Mouse (Mus musculus): ENCODE results near the gene Smc4. TPM values are rescaled to one million over a fixed set of nuclear protein-coding genes. Genes with fewer than 3 reads are reported as not detected.
A peak's percentile ranks its signal among the peaks of the same experiment; 100 is the strongest.

Smc4 gene
- polyA plus RNA-seq, 1 experiment from 2014 or later: 46.2 TPM

GRCm38 (mm10) chr3:69054760-69055432 is 50.4 kb downstream of the Smc4 start:
- no peaks in the 10 kb centered on the region for H3K27me3 ChIP-seq
- H3K9me3 ChIP-seq: no peaks in the 10 kb centered on the region
- no peak overlapping the region for H3K9ac ChIP-seq
- 89% methylated on average over 7 of the region's 7 CpGs for WGBS
- no peaks in the 10 kb centered on the region for H3K36me3 ChIP-seq
- H3K4me2 ChIP-seq: no peak overlapping the region
- ATAC-seq (ENCODE audit: low read depth): no peak
- H3K4me3 ChIP-seq: no peak overlapping the region
- H3K27ac ChIP-seq (replicated peaks): no peak overlapping the region
- H3K4me1 ChIP-seq (replicated peaks): no peaks in the 10 kb centered on the region

GRCm38 (mm10) chr3:69055871-69056270 is 51.3 kb downstream of the Smc4 start:
- Histone ChIP-seq H3K27ac (replicated peaks) (no peak overlapping the region), H3K4me1 (replicated peaks) (no peaks in the 10 kb centered on the region), H3K36me3 (no peaks in the 10 kb centered on the region), H3K4me2 (no peak overlapping the region), H3K9ac (no peak overlapping the region), H3K9me3 (no peaks in the 10 kb centered on the region), H3K4me3 (no peak overlapping the region), H3K27me3 (no peaks in the 10 kb centered on the region)
- no peak for ATAC-seq (ENCODE audit: low read depth)
- WGBS: 91% methylated on average over 3 of the region's 3 CpGs

GRCm38 (mm10) chr3:69060672-69061071 is 56.1 kb downstream of the Smc4 start:
- ATAC-seq (ENCODE audit: low read depth): no peak
- H3K9me3 ChIP-seq: no peaks in the 10 kb centered on the region
- no peak overlapping the region for H3K27ac ChIP-seq (replicated peaks)
- H3K9ac ChIP-seq: no peak overlapping the region
- H3K36me3 ChIP-seq: no peaks in the 10 kb centered on the region
- H3K4me2 ChIP-seq: no peak overlapping the region
- WGBS: 95% methylated on average over 4 of the region's 4 CpGs
- H3K4me1 ChIP-seq (replicated peaks): no peaks in the 10 kb centered on the region
- no peak overlapping the region for H3K4me3 ChIP-seq
- H3K27me3 ChIP-seq: no peaks in the 10 kb centered on the region

- H3K4me2 ChIP-seq: no peak overlapping the region
- H3K9ac ChIP-seq: no peak overlapping the region
- ATAC-seq (ENCODE audit: low read depth): no peak
- no peak overlapping the region for H3K27ac ChIP-seq (replicated peaks)
- no peaks in the 10 kb centered on the region for H3K36me3 ChIP-seq
- 95% methylated on average over 1 of the region's 1 CpGs for WGBS
- no peaks in the 10 kb centered on the region for H3K27me3 ChIP-seq
- H3K4me3 ChIP-seq: no peak overlapping the region
- no peaks in the 10 kb centered on the region for H3K4me1 ChIP-seq (replicated peaks)
- H3K9me3 ChIP-seq: no peaks in the 10 kb centered on the region
Observed at GRCm38 (mm10) chr3:69062764-69063163, 58.2 kb downstream of the Smc4 start.

GRCm38 (mm10) chr3:69064005-69064404 is 59.5 kb downstream of the Smc4 start:
- H3K36me3 ChIP-seq: no peaks in the 10 kb centered on the region
- WGBS: 50% methylated on average over 1 of the region's 1 CpGs
- H3K4me2 ChIP-seq: no peak overlapping the region
- H3K4me3 ChIP-seq: no peak overlapping the region
- H3K9me3 ChIP-seq: no peaks in the 10 kb centered on the region
- no peaks in the 10 kb centered on the region for H3K27me3 ChIP-seq
- H3K9ac ChIP-seq: no peak overlapping the region
- no peak for ATAC-seq (ENCODE audit: low read depth)
- H3K4me1 ChIP-seq (replicated peaks): no peaks in the 10 kb centered on the region
- H3K27ac ChIP-seq (replicated peaks): no peak overlapping the region

MicroRNA genes within 50 kb of the gene (microRNA counts, 519-probe panel; counts per million panel counts)
- microRNA mmu-miR-15b: 5,339 counts per million, percentile 91 among the panel's probes with 10 or more counts

Small RNA genes lying within 50 kb of the gene (microRNA-seq; reads per million reads assigned to microRNA genes)
- gene Mir15b (554 reads per million, percentile 76 among the genes with 10 or more reads in this experiment), gene Mir16-2 (267 reads per million, percentile 68 among the genes with 10 or more reads in this experiment)

Other genes with a start within 250 kb of the Smc4 start
- gene 1110032F04Rik, start 135.2 kb upstream of the Smc4 start, polyA plus RNA-seq (2015; fragmentation: Nextera tagmentation; extraction: Ambion mirVana): 2.8 and 3.5 TPM in 2 replicates
- 10.0 and 10.1 TPM in 2 replicates for gene Ift80, start 168 bp upstream of the Smc4 start, polyA plus RNA-seq (2015; fragmentation: Nextera tagmentation; extraction: Ambion mirVana)
- 38.0 and 47.3 TPM in 2 replicates for gene Trim59, start 40.0 kb downstream of the Smc4 start, polyA plus RNA-seq (2015; fragmentation: Nextera tagmentation; extraction: Ambion mirVana)
- 31.8 and 35.0 TPM in 2 replicates for gene Kpna4, start 122.4 kb downstream of the Smc4 start, polyA plus RNA-seq (2015; fragmentation: Nextera tagmentation; extraction: Ambion mirVana)
- not detected in 2 replicates for gene Arl14, start 217.7 kb downstream of the Smc4 start, polyA plus RNA-seq (2015; fragmentation: Nextera tagmentation; extraction: Ambion mirVana)